Mouse (Mus musculus): ENCODE measurements around the gene Spaar.

DNA sequence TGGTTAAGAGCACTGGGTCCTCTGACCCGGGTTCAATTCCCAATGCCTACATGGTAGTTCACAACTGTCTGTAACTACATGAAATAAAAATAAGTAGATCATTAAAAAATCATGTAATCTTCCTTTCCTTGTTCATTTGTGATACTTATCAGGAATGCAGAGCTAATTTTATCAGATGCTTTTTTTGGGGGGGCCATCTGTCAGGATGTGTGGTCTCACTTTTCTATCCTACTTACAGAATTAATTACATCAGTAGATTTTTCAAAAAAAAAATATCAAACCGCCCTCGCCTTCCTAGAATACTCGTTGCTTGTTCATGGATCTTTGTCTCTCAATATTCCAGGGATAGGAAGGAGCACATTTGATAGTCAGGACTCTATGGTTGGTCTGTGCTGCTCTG lies 7.6 kb upstream of the Spaar start:
- TF ChIP-seq EP300 (IDR thresholded peaks at IDR 0.05; ENCODE audit: insufficient read depth, low read depth, low read length) (no peak), CTCF (IDR thresholded peaks at IDR 0.05; ENCODE audit: low read depth, low read length) (no peak), POLR2A (IDR thresholded peaks at IDR 0.05; ENCODE audit: insufficient read depth, low read length) (no peak)

Measured in ES-Bruce4 (cell line).